Mouse (Mus musculus) stomach, postnatal 0 days (tissue): ENCODE measurements at regions not wholly inside any gene's neighbourhood (a gene's known extent, or its start where the extent isn't known, plus 50 kb on each side); places are given as distances from the start of the nearest gene placed in this dataset.

ENCODE experiments used
- CTCF ChIP-seq: IDR thresholded peaks from 2 replicates; pipeline ENCODE4 v1.5.1; 2016; ENCODE audit warnings: antibody characterized with exemption, low read depth, mild to moderate bottlenecking, moderate library complexity
- EP300 ChIP-seq: optimal IDR thresholded peaks from 2 replicates; pipeline ENCODE3; 2016; ENCODE audit warnings: antibody characterized with exemption

DNA sequence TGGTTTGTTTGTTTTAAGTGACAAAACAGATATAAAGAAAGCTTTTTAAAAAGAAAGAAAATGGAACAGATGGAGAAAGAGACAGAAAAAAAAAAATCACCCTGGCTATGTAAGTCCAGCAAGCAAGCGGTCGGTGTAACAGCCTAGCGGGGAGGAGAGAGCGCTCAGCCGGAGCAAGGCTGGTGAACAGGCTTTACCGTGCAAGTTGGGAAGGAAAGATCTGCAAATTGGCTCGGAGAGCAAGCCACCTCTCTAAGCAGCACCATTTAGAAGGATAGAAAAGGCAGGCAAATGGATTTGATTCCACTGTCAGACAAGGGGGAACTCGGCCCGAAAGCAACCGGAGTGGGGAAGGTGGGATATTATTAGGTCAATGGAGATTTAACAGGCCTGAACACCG is 59.9 kb upstream of the Ppp2r5c start:
- TF ChIP-seq CTCF: no peak
- TF ChIP-seq EP300: no peak
